Mouse (Mus musculus): Measurements from ENCODE around the gene Ttbk2. TPM values are rescaled to one million over a fixed set of nuclear protein-coding genes. Genes with fewer than 3 reads are reported as not detected.
A peak's percentile ranks its signal among the peaks of the same experiment; 100 is the strongest.

The Ttbk2 gene
- 11.2 and 11.3 TPM in 2 replicates for polyA plus RNA-seq (2014; fragmentation: Nextera tagmentation; extraction: Ambion mirVana)

DNA sequence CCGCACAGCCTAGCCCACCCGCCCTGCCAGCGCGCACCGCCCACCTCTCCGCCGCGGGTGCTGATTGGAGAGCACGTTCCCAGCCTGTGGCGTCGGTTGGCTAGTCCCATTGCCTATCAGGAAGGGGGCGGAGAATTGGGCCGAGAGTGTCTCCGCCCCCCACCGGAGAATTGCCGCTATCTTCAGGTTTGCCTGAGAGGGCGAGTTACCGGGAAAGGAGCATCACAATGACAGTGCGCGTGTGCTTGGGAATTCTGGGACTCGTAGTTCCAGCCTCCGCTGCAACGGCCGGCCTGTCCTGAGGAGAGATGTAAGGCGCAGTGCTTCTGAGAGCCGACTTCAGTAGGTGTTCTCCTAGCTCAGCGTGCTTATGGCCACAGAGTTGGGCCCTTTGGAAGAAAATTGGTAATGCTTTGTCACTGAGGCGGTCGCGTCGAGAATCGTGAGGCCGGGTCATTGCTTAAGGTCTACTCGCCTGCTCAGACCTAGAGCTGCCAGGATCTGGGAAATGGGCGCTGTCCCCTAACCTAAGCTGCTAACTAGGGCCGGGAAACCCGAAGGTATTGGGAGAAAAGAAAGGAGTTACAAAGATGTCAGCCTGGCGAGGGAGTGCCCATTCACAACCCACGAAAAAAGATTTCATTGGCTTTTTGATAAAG lies at the start of gene Ttbk2:
Gene Ttbk2, minus strand, starts transcription at position 181 of the 659 bp plus-strand sequence.
- Histone ChIP-seq H3K27ac (ENCODE audit: low read depth, low read length) (0 out of 2 replicates have a peak within 1 kb of the TSS, but pooled peaks have one; percentile 57), H3K36me3 (ENCODE audit: control insufficient read depth, insufficient read depth, low read length) (no peaks in the 10 kb centered on the region), H3K4me1 (replicated peaks; ENCODE audit: control insufficient read depth, insufficient read depth, low read length) (no peaks in the 10 kb centered on the region), H3K27me3 (ENCODE audit: control insufficient read depth, insufficient read depth, low read length) (no peaks in the 10 kb centered on the region), H3K9ac (ENCODE audit: low read length) (peak within 1 kb of the TSS; percentile 72), H3K9me3 (ENCODE audit: control insufficient read depth, low read length) (no peaks in the 10 kb centered on the region), H3K4me2 (ENCODE audit: low read depth, low read length, severe bottlenecking) (peak within 1 kb of the TSS; percentile 61), H3K4me3 (ENCODE audit: low read depth, low read length) (peak within 1 kb of the TSS; percentile 72)
- under 1% methylated on average over 39 of the region's 39 CpGs for WGBS
- DNase-seq (ENCODE audit: low spot score) (peak; percentile 98), ATAC-seq (replicated peaks; ENCODE audit: low FRiP score) (peak; percentile 100)

GRCm38 (mm10) chr2:120896361-120896760 lies 46.0 kb upstream of the Ttbk2 start:
- Histone ChIP-seq H3K4me1 (replicated peaks; ENCODE audit: control insufficient read depth, insufficient read depth, low read length) (no peaks in the 10 kb centered on the region), H3K9me3 (ENCODE audit: control insufficient read depth, low read length) (no peaks in the 10 kb centered on the region), H3K36me3 (ENCODE audit: control insufficient read depth, insufficient read depth, low read length) (peaks cover 5% of the 10 kb centered on the region), H3K9ac (ENCODE audit: low read length) (no peak overlapping the region), H3K27me3 (ENCODE audit: control insufficient read depth, insufficient read depth, low read length) (no peaks in the 10 kb centered on the region), H3K27ac (ENCODE audit: low read depth, low read length) (no peak overlapping the region), H3K4me2 (ENCODE audit: low read depth, low read length, severe bottlenecking) (no peak overlapping the region), H3K4me3 (ENCODE audit: low read depth, low read length) (no peak overlapping the region)
- no peak for DNase-seq (ENCODE audit: low spot score)
- WGBS: over 99% methylated on average over 3 of the region's 3 CpGs
- no peak for ATAC-seq (replicated peaks; ENCODE audit: low FRiP score)

GRCm38 (mm10) chr2:120887601-120888000 lies 37.2 kb upstream of the Ttbk2 start:
- H3K4me1 ChIP-seq (replicated peaks; ENCODE audit: control insufficient read depth, insufficient read depth, low read length): no peaks in the 10 kb centered on the region
- no peak overlapping the region for H3K4me2 ChIP-seq (ENCODE audit: low read depth, low read length, severe bottlenecking)
- no peaks in the 10 kb centered on the region for H3K9me3 ChIP-seq (ENCODE audit: control insufficient read depth, low read length)
- no peak overlapping the region for H3K27ac ChIP-seq (ENCODE audit: low read depth, low read length)
- H3K9ac ChIP-seq (ENCODE audit: low read length): no peak overlapping the region
- ATAC-seq (replicated peaks; ENCODE audit: low FRiP score) (no peak), DNase-seq (ENCODE audit: low spot score) (no peak)
- H3K36me3 ChIP-seq (ENCODE audit: control insufficient read depth, insufficient read depth, low read length): peaks cover 2% of the 10 kb centered on the region
- 93% methylated on average over 5 of the region's 5 CpGs for WGBS
- H3K4me3 ChIP-seq (ENCODE audit: low read depth, low read length): no peak overlapping the region
- H3K27me3 ChIP-seq (ENCODE audit: control insufficient read depth, insufficient read depth, low read length): no peaks in the 10 kb centered on the region

DNA sequence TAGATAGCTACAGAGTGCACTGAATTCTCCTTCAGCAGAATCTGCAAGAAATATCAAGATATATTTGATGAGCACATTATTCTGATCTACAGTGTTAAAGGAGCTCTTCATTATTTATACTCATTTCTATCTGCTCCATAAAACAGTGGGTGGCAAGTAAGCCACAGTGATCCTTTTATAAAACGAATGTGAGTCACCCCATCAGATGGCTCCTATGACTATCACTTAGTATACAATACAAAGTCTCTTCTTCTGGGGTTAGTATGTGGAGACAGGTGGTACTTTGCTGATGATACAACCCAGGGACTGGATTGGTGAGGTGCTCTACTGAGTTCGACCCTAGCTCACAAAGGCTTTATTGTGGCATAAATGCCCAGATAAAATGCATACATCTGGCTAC lies 22.8 kb upstream of the Ttbk2 start:
- no peak for DNase-seq (ENCODE audit: low spot score)
- Histone ChIP-seq H3K4me2 (ENCODE audit: low read depth, low read length, severe bottlenecking) (no peak overlapping the region), H3K36me3 (ENCODE audit: control insufficient read depth, insufficient read depth, low read length) (peaks cover 3% of the 10 kb centered on the region; the same call in 1 of the 2 replicates), H3K4me3 (ENCODE audit: low read depth, low read length) (no peak overlapping the region), H3K27me3 (ENCODE audit: control insufficient read depth, insufficient read depth, low read length) (no peaks in the 10 kb centered on the region), H3K9me3 (ENCODE audit: control insufficient read depth, low read length) (no peaks in the 10 kb centered on the region), H3K27ac (ENCODE audit: low read depth, low read length) (no peak overlapping the region), H3K4me1 (replicated peaks; ENCODE audit: control insufficient read depth, insufficient read depth, low read length) (no peaks in the 10 kb centered on the region), H3K9ac (ENCODE audit: low read length) (no peak overlapping the region)
- WGBS: 81% methylated on average over 2 of the region's 2 CpGs
- ATAC-seq (replicated peaks; ENCODE audit: low FRiP score): no peak

GRCm38 (mm10) chr2:120871447-120872336 lies 21.3 kb upstream of the Ttbk2 start:
- no peaks in the 10 kb centered on the region for H3K4me1 ChIP-seq (replicated peaks; ENCODE audit: control insufficient read depth, insufficient read depth, low read length)
- no peak overlapping the region for H3K9ac ChIP-seq (ENCODE audit: low read length)
- H3K27ac ChIP-seq (ENCODE audit: low read depth, low read length): no peak overlapping the region
- no peak overlapping the region for H3K4me3 ChIP-seq (ENCODE audit: low read depth, low read length)
- 81% methylated on average over 9 of the region's 9 CpGs for WGBS
- H3K27me3 ChIP-seq (ENCODE audit: control insufficient read depth, insufficient read depth, low read length): no peaks in the 10 kb centered on the region
- no peaks in the 10 kb centered on the region for H3K9me3 ChIP-seq (ENCODE audit: control insufficient read depth, low read length)
- ATAC-seq (replicated peaks; ENCODE audit: low FRiP score): no peak
- no peak for DNase-seq (ENCODE audit: low spot score)
- peaks cover 3% of the 10 kb centered on the region; the same call in 1 of the 2 replicates for H3K36me3 ChIP-seq (ENCODE audit: control insufficient read depth, insufficient read depth, low read length)
- no peak overlapping the region for H3K4me2 ChIP-seq (ENCODE audit: low read depth, low read length, severe bottlenecking)

- WGBS: 94% methylated on average over 5 of the region's 5 CpGs
- H3K4me1 ChIP-seq (replicated peaks; ENCODE audit: control insufficient read depth, insufficient read depth, low read length): no peaks in the 10 kb centered on the region
- no peak overlapping the region for H3K27ac ChIP-seq (ENCODE audit: low read depth, low read length)
- no peak overlapping the region for H3K4me2 ChIP-seq (ENCODE audit: low read depth, low read length, severe bottlenecking)
- no peak overlapping the region for H3K9ac ChIP-seq (ENCODE audit: low read length)
- ATAC-seq (replicated peaks; ENCODE audit: low FRiP score) (no peak), DNase-seq (ENCODE audit: low spot score) (no peak)
- no peaks in the 10 kb centered on the region for H3K9me3 ChIP-seq (ENCODE audit: control insufficient read depth, low read length)
- H3K36me3 ChIP-seq (ENCODE audit: control insufficient read depth, insufficient read depth, low read length): peaks cover 3% of the 10 kb centered on the region; the same call in 1 of the 2 replicates
- no peaks in the 10 kb centered on the region for H3K27me3 ChIP-seq (ENCODE audit: control insufficient read depth, insufficient read depth, low read length)
- no peak overlapping the region for H3K4me3 ChIP-seq (ENCODE audit: low read depth, low read length)
These were observed 16.9 kb upstream of the Ttbk2 start for GRCm38 (mm10) chr2:120867336-120867735.

DNA sequence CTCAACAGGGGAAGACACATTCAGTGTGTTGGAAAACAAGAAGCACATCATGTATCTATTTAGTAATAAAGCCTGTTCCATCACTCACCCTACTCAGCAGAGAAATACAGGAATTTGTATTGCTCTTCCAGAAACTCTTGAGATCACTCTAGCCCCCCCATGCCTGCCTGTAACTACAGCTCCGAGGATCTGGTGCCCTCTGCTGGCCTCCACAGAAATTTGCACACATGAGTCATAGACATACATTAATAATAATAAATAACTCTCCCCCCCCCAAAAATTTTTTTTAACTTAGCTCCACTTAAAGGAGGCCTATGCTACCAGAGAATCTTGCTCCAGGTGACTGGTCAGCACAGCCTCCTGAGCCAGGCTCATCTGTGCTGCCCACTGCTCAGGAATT lies 16.2 kb upstream of the Ttbk2 start:
- Histone ChIP-seq H3K27ac (ENCODE audit: low read depth, low read length) (no peak overlapping the region), H3K9ac (ENCODE audit: low read length) (no peak overlapping the region), H3K4me1 (replicated peaks; ENCODE audit: control insufficient read depth, insufficient read depth, low read length) (no peaks in the 10 kb centered on the region), H3K36me3 (ENCODE audit: control insufficient read depth, insufficient read depth, low read length) (no peaks in the 10 kb centered on the region; the same call in 1 of the 2 replicates), H3K4me3 (ENCODE audit: low read depth, low read length) (no peak overlapping the region), H3K4me2 (ENCODE audit: low read depth, low read length, severe bottlenecking) (no peak overlapping the region), H3K9me3 (ENCODE audit: control insufficient read depth, low read length) (no peaks in the 10 kb centered on the region), H3K27me3 (ENCODE audit: control insufficient read depth, insufficient read depth, low read length) (no peaks in the 10 kb centered on the region)
- DNase-seq (ENCODE audit: low spot score) (peak; percentile 63), ATAC-seq (replicated peaks; ENCODE audit: low FRiP score) (no peak)
- WGBS: 35% methylated on average over 1 of the region's 1 CpGs

- H3K36me3 ChIP-seq (ENCODE audit: control insufficient read depth, insufficient read depth, low read length): no peaks in the 10 kb centered on the region; the same call in 1 of the 2 replicates
- no peak overlapping the region for H3K4me2 ChIP-seq (ENCODE audit: low read depth, low read length, severe bottlenecking)
- H3K27me3 ChIP-seq (ENCODE audit: control insufficient read depth, insufficient read depth, low read length): no peaks in the 10 kb centered on the region
- WGBS: 100% methylated on average over 1 of the region's 1 CpGs
- no peak overlapping the region for H3K9ac ChIP-seq (ENCODE audit: low read length)
- ATAC-seq (replicated peaks; ENCODE audit: low FRiP score) (no peak), DNase-seq (ENCODE audit: low spot score) (no peak)
- no peaks in the 10 kb centered on the region for H3K9me3 ChIP-seq (ENCODE audit: control insufficient read depth, low read length)
- no peak overlapping the region for H3K27ac ChIP-seq (ENCODE audit: low read depth, low read length)
- H3K4me3 ChIP-seq (ENCODE audit: low read depth, low read length): no peak overlapping the region
- H3K4me1 ChIP-seq (replicated peaks; ENCODE audit: control insufficient read depth, insufficient read depth, low read length): no peaks in the 10 kb centered on the region
These were observed 13.0 kb upstream of the Ttbk2 start for GRCm38 (mm10) chr2:120863389-120863788.
